Mouse (Mus musculus) CH12.LX (cell line): ENCODE results near the gene Tbl2.
A peak's percentile ranks its signal among the peaks of the same experiment; 100 is the strongest.

Experiments used
- CTCF ChIP-seq, 2 experiments: IDR thresholded peaks in 1 of 2; conservative IDR thresholded peaks in 1 of 2; 2 replicates each; pipeline ENCODE4 v1.5.1; 2011 to 2012; ENCODE audit warnings: low read depth in 2 of 2, low read length in 2 of 2, improper control_type of control experiment in 1 of 2, inconsistent platforms in 1 of 2, mild to moderate bottlenecking in 1 of 2, moderate library complexity in 1 of 2
- EP300 ChIP-seq: IDR thresholded peaks from 2 replicates; pipeline ENCODE4 v1.6.1; 2011; ENCODE audit warnings: low read length, improper control_type of control experiment
- HCFC1 ChIP-seq: IDR thresholded peaks from 2 replicates; pipeline ENCODE4 v1.6.1; 2012; ENCODE audit warnings: low read depth, mild to moderate bottlenecking, inconsistent platforms, low read length, improper control_type of control experiment
- JUND ChIP-seq: conservative IDR thresholded peaks from 2 replicates; pipeline ENCODE4 v1.6.1; 2011; ENCODE audit warnings: low read depth, low read length, improper control_type of control experiment
- KAT2A ChIP-seq: IDR thresholded peaks from 2 replicates; pipeline ENCODE4 v1.6.1; 2012; ENCODE audit warnings: low read length, improper control_type of control experiment, inconsistent platforms; ENCODE audit not compliant: insufficient replicate concordance
- MAFK ChIP-seq: IDR thresholded peaks from 2 replicates; pipeline ENCODE4 v1.6.1; 2011; ENCODE audit warnings: low read length, improper control_type of control experiment; ENCODE audit not compliant: insufficient replicate concordance
- MAX ChIP-seq: IDR thresholded peaks from 2 replicates; pipeline ENCODE4 v1.6.1; 2011; ENCODE audit warnings: low read length, improper control_type of control experiment
- MEF2A ChIP-seq: IDR thresholded peaks from 2 replicates; pipeline ENCODE4 v1.6.1; 2014; ENCODE audit warnings: low read depth, mild to moderate bottlenecking, inconsistent platforms, low read length, improper control_type of control experiment, borderline replicate concordance
- NRF1 ChIP-seq: IDR thresholded peaks from 2 replicates; pipeline ENCODE4 v1.6.1; 2014; ENCODE audit warnings: low read depth, mild to moderate bottlenecking, inconsistent platforms, low read length, improper control_type of control experiment, moderate library complexity
- POLR2A ChIP-seq: IDR thresholded peaks from 2 replicates; pipeline ENCODE4 v1.6.1; 2011; ENCODE audit warnings: low read depth, mild to moderate bottlenecking, improper control_type of control experiment, low read length
- RCOR1 ChIP-seq: conservative IDR thresholded peaks from 2 replicates; pipeline ENCODE4 v1.6.1; 2012; ENCODE audit warnings: low read depth, mild to moderate bottlenecking, inconsistent platforms, low read length, improper control_type of control experiment
- SMC3 ChIP-seq: IDR thresholded peaks from 2 replicates; pipeline ENCODE4 v1.6.1; 2011; ENCODE audit warnings: low read depth, low read length, improper control_type of control experiment
- USF2 ChIP-seq: conservative IDR thresholded peaks from 2 replicates; pipeline ENCODE4 v1.6.1; 2011; ENCODE audit warnings: low read depth, low read length, improper control_type of control experiment
- ZKSCAN1 ChIP-seq: IDR thresholded peaks from 2 replicates; pipeline ENCODE4 v1.6.1; 2012; ENCODE audit warnings: low read depth, inconsistent platforms, low read length, improper control_type of control experiment, borderline replicate concordance

DNA sequence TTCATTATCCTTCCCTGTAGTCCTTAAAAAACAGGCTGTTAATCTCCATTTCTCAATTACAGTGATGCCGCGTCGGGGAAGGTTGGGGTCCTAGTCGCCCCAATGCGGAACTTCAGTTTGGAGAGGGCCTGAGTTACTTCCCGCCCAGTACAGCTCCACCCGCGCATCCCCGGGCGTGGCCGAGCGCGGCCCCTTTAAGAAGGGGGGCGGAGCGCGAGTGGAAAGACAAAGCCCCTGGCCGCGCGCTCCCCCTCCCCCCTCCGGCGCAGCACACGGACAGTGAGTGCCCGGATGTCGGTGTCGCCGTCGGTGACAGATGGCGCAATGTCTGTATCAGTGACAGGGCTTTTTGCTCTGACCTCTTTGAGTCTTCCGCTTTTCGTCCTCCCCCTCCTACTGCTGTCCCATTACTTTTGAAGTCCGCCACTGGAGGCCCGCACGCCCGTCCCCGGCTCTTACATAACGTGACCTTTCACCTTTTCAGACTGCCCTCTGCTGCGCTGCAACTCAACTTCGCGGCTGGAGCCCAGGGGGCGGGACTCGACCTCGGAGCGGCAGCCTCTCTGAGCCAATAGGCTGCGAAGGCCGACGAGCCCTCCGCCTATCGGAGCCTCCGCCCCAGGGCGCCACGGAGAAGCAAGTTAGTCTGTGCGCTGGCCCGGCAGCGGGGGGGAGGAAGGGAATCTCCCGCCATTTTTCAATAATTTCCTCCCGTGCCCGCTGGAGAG, 37.3 kb downstream of the Tbl2 start, which contains the start of gene Baz1b:
- TF ChIP-seq EP300 (peak; percentile 36; the same call in 1 of the 2 replicates), CTCF (conservative IDR thresholded peaks at IDR 0.05 in 1 of 2, IDR thresholded peaks at IDR 0.05 in 1 of 2; ENCODE audit: low read depth in 2 of 2, low read length in 2 of 2) (peak in 1 of 2 experiments; percentile 22; a peak in 1 of 4 replicates), POLR2A (peak; percentile 70), USF2 (no peak), SMC3 (no peak), HCFC1 (peak; percentile 77), ZKSCAN1 (no peak), KAT2A (0 out of 2 replicates have a peak, but pooled peaks have one; percentile 67), RCOR1 (peak; percentile 78), MAX (peak; percentile 47), JUND (no peak), NRF1 (peak; percentile 70; the same call in 1 of the 2 replicates), MEF2A (0 out of 2 replicates have a peak, but pooled peaks have one; percentile 48), MAFK (no peak)
